Mouse (Mus musculus) right cerebral cortex, postnatal 4 days (tissue): Measurements from ENCODE around the gene Olfr1462.

ENCODE experiments used
- DNase-seq: peaks from one replicate; pipeline ENCODE4 v3.0.0-alpha.2; 2022

The Olfr1462 gene

DNA sequence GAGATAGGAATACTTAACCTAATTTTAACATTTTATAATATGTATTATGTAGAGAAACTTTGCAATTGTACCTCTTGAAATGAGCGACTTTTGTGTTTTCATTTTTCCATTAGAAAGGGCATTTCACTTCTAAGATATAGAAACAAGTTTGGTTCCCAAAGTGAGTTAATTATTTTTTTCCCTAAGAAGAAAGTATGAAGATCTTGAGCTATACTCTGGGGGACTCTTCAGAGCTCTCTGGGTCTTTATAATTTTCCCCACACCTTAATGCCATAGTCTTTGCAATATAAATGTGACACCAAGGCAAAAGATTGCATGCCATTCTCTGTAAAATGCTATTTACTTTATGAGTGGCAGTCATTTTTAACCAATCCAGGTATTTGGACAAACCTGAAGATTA, at the start of gene Olfr1462:
Olfr1462 (plus strand) TSS at position 301 of the 400 bp plus-strand sequence.
- DNase-seq = no peak

DNA sequence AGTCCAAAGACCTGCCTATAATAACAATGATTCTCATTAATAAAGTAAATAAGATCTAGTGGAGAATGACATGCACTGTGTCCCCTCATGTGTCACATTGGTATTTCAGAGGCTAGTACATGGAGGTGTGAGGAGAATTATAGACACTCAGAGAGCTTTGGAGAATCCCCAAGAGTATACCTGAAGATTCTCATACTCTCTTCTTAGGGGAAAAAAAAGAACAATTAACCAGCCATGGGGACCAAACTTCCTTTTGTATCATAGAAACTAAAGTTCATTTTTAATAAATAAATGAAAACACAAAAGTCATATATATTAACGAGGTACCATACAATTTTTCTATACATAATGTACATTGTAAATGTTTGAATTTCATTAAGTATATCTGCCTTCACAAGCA, 36.1 kb upstream of the Olfr1462 start, which contains the start of gene Olfr1459:
Olfr1459 (minus strand) TSS at position 101 of the 400 bp plus-strand sequence.
- DNase-seq = no peak

DNA sequence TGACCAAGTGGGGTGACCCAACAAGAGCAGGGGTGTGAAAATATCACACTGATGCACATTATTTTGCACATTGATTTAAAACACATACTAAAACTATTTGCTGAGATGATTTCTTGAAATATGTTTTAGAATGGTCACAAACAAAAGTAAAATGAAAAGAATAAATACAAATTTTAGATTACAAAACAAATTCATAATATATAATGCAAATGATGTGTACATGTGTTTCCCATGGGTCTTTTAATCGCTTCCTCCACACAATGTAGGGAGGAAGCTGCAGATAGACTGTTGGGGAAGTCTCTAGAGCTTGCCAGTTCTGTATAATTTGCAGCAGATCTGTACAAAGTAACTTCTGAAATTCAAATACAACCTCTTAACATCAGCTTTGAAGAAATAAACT, 22.8 kb upstream of the Olfr1462 start, which contains the start of gene Olfr1461:
Olfr1461 (plus strand) TSS at position 301 of the 400 bp plus-strand sequence.
- DNase-seq = no peak

DNA sequence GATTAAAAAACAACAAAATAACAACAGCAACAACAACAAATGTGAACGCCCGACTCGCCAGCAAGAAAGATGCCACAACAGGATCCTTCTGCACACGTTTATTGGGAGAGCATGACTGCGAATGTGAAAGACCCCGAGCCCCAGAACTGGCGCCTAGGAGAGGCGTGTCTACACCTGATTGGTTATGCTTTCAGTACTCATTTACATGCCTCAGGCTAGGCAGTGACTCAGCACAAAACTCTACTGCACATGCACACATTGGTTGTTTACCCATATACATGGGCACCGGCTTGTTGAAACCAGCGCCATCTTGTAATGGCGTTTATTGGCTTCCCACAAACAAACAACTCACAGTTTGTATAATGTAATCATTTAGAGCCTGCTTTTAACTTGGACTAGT, 36.1 kb downstream of the Olfr1462 start:
- no peak for DNase-seq

DNA sequence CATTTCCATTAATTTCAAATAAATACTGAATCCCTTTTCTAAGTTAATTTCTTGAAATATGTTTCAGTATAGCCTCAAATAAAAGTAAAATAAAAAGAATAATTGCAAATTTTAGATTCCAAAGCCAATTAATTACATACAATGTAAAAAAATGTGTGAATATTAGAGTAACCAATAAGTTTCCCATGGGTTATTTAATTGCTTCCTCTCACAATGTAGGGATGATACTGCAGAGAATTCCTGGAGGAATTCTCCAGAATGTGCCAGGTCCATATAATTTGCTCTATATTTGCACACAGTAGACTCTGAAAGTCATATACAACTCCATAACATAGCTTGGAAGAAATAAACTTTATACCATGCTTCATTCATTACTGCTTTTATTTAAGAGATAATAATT, 45.5 kb downstream of the Olfr1462 start, which contains the start of gene Olfr1463:
Olfr1463 (plus strand) TSS at position 301 of the 400 bp plus-strand sequence.
- no peak for DNase-seq
